ENCODE assay signal across 11 mouse cellular contexts in genomic region chr19:6446736-6447437, GRCm38 (mm10). TPM values are rescaled to one million over a fixed set of nuclear protein-coding genes. Genes with fewer than 3 reads are reported as not detected.
DNase-seq lines count a peak whose midpoint lies in the region; ATAC-seq lines count a peak whose summit lies in the region.
"Had no signal": no experiment of that assay in that cellular context is flagged by ENCODE, and none has a peak within 500 bp of the region (broad histone marks: within the 10 kb centered on the region; RNA-seq: fewer than 3 reads in every experiment).

No protein-coding gene starts in this region.

- 0 out of 2 replicates have a peak overlapping the region, but pooled peaks have one; percentile 2 for H3K27ac ChIP-seq in kidney, embryonic 16.5 days (ENCODE audit: low read length)
- H3K27ac ChIP-seq in forebrain, embryonic 15.5 days (replicated peaks) = peak overlapping the region; percentile 73
- H3K27ac ChIP-seq in midbrain, embryonic 13.5 days = peak overlapping the region; percentile 95
- no peak overlapping the region for H3K27ac ChIP-seq in intestine, embryonic 15.5 days

- no peak overlapping the region for H3K4me3 ChIP-seq in kidney, embryonic 16.5 days (ENCODE audit: low read length)
- no peak overlapping the region for H3K4me3 ChIP-seq in forebrain, embryonic 15.5 days
- no peak overlapping the region for H3K4me3 ChIP-seq in midbrain, embryonic 13.5 days (replicated peaks)
- no peak overlapping the region for H3K4me3 ChIP-seq in intestine, embryonic 15.5 days (replicated peaks)

- WGBS in kidney, embryonic 16.5 days = 37% methylated on average over 7 of the region's 7 CpGs
- WGBS in forebrain, embryonic 15.5 days = 39% methylated on average over 7 of the region's 7 CpGs
- WGBS in midbrain, embryonic 13.5 days = 51% methylated on average over 7 of the region's 7 CpGs
- 54% methylated on average over 7 of the region's 7 CpGs for WGBS in intestine, embryonic 15.5 days

- H3K9me3 ChIP-seq in kidney, embryonic 16.5 days (ENCODE audit: low read length) = no peaks in the 10 kb centered on the region
- no peaks in the 10 kb centered on the region for H3K9me3 ChIP-seq in forebrain, embryonic 15.5 days
- no peaks in the 10 kb centered on the region for H3K9me3 ChIP-seq in midbrain, embryonic 13.5 days
- no peaks in the 10 kb centered on the region for H3K9me3 ChIP-seq in intestine, embryonic 15.5 days

- H3K9ac ChIP-seq in kidney, embryonic 16.5 days (replicated peaks; ENCODE audit: low read length) = no peak overlapping the region
- H3K9ac ChIP-seq in forebrain, embryonic 15.5 days (replicated peaks) = no peak overlapping the region
- peak overlapping the region; percentile 46 for H3K9ac ChIP-seq in midbrain, embryonic 13.5 days (replicated peaks)
- no peak overlapping the region for H3K9ac ChIP-seq in intestine, embryonic 15.5 days
- H3K9ac ChIP-seq: liver, postnatal 0 days had no signal

- ATAC-seq in kidney, embryonic 16.5 days (ENCODE audit: low FRiP score, low TSS enrichment) = no peak; the same call in 1 of the 2 replicates
- no peak for ATAC-seq in forebrain, embryonic 15.5 days (replicated peaks)
- no peak for ATAC-seq in midbrain, embryonic 13.5 days
- ATAC-seq in intestine, embryonic 15.5 days = no peak
- ATAC-seq: liver, postnatal 0 days had no signal

- intact Hi-C loops in heart, postnatal 14 days (cut with DNase I) = no loop called here

- H3K4me1 ChIP-seq in kidney, embryonic 16.5 days (ENCODE audit: insufficient read depth, low read length) = peaks cover 31% of the 10 kb centered on the region
- peaks cover 76% of the 10 kb centered on the region for H3K4me1 ChIP-seq in forebrain, embryonic 15.5 days
- H3K4me1 ChIP-seq in midbrain, embryonic 13.5 days (replicated peaks) = peaks cover 92% of the 10 kb centered on the region
- H3K4me1 ChIP-seq in intestine, embryonic 15.5 days (replicated peaks) = peaks cover 3% of the 10 kb centered on the region; the same call in 1 of the 2 replicates

- H3K4me2 ChIP-seq in kidney, embryonic 16.5 days (replicated peaks; ENCODE audit: low read depth, low read length) = no peak overlapping the region
- H3K4me2 ChIP-seq in forebrain, embryonic 15.5 days (replicated peaks) = no peak overlapping the region
- H3K4me2 ChIP-seq in midbrain, embryonic 13.5 days (replicated peaks) = peak overlapping the region; percentile 52
- H3K4me2 ChIP-seq in intestine, embryonic 15.5 days (replicated peaks) = no peak overlapping the region

- no peaks in the 10 kb centered on the region for H3K36me3 ChIP-seq in kidney, embryonic 16.5 days (ENCODE audit: insufficient read depth, low read length)
- H3K36me3 ChIP-seq in forebrain, embryonic 15.5 days = no peaks in the 10 kb centered on the region
- no peaks in the 10 kb centered on the region for H3K36me3 ChIP-seq in midbrain, embryonic 13.5 days
- H3K36me3 ChIP-seq in intestine, embryonic 15.5 days = no peaks in the 10 kb centered on the region

- DNase-seq in kidney, adult 11 months = no peak
- peak; percentile 66 for DNase-seq in adrenal gland, postnatal 14 days
- DNase-seq in heart, postnatal 14 days = no peak
- DNase-seq in retina, postnatal 1 day = no peak
- DNase-seq: cerebellum, adult 2 months; liver, postnatal 0 days had no signal

- no peaks in the 10 kb centered on the region for H3K27me3 ChIP-seq in kidney, embryonic 16.5 days (ENCODE audit: insufficient read depth, low read length)
- no peaks in the 10 kb centered on the region for H3K27me3 ChIP-seq in forebrain, embryonic 15.5 days
- no peaks in the 10 kb centered on the region for H3K27me3 ChIP-seq in midbrain, embryonic 13.5 days
- peaks cover 13% of the 10 kb centered on the region for H3K27me3 ChIP-seq in intestine, embryonic 15.5 days (replicated peaks)

RNA-seq across cellular contexts. Expression of gene Nrxn2, which starts 28.4 kb away (rescaled TPM):
- polyA plus RNA-seq in kidney, embryonic 16.5 days (2015; fragmentation: Nextera tagmentation; extraction: Ambion mirVana) = 6.0 and 6.2 TPM in 2 replicates
- 7.8 and 9.3 TPM in 2 replicates for total RNA-seq in adrenal gland, postnatal 14 days (2021)
- 31.1 and 32.4 TPM in 2 replicates for polyA plus RNA-seq in forebrain, embryonic 15.5 days (2015; fragmentation: Nextera tagmentation; extraction: Ambion mirVana)
- polyA plus RNA-seq in midbrain, embryonic 13.5 days (2015; fragmentation: Nextera tagmentation; extraction: Ambion mirVana) = 20.7 and 24.3 TPM in 2 replicates
- 1.1 and 2.0 TPM in 2 replicates for polyA plus RNA-seq in intestine, embryonic 15.5 days (2015; fragmentation: Nextera tagmentation; extraction: Ambion mirVana)
- total RNA-seq in heart, postnatal 14 days (2021) = 1 to 10 TPM; 5.2 to 5.9 TPM
- total RNA-seq: granulocyte monocyte progenitor cell, adult 5-6 weeks had no signal

RNA-seq across cellular contexts. Expression of gene Rasgrp2, which starts 47.7 kb away (rescaled TPM):
- 105 and 121 TPM in 2 replicates for polyA plus RNA-seq in kidney, embryonic 16.5 days (2015; fragmentation: Nextera tagmentation; extraction: Ambion mirVana)
- 51.5 and 82.7 TPM in 2 replicates for total RNA-seq in adrenal gland, postnatal 14 days (2021)
- 34.6 and 41.3 TPM in 2 replicates for polyA plus RNA-seq in forebrain, embryonic 15.5 days (2015; fragmentation: Nextera tagmentation; extraction: Ambion mirVana)
- 28.5 and 29.6 TPM in 2 replicates for polyA plus RNA-seq in midbrain, embryonic 13.5 days (2015; fragmentation: Nextera tagmentation; extraction: Ambion mirVana)
- polyA plus RNA-seq in intestine, embryonic 15.5 days (2015; fragmentation: Nextera tagmentation; extraction: Ambion mirVana) = 36.9 and 48.6 TPM in 2 replicates
- total RNA-seq in heart, postnatal 14 days (2021) = 10 to 100 TPM; 66.6 to 70.7 TPM
